Mouse (Mus musculus) forebrain, embryonic 14.5 days (tissue): Measurements from ENCODE around the gene D11Wsu47e. TPM values are rescaled to one million over a fixed set of nuclear protein-coding genes. Genes with fewer than 3 reads are reported as not detected.
A peak's percentile ranks its signal among the peaks of the same experiment; 100 is the strongest.

Experiments
- ATAC-seq: fragments of 200-750 bp; cut with Nextera tagmentation; 2 replicates; pipeline ENCODE4 v1.8.0; 2017; ENCODE audit warnings: mild to moderate bottlenecking, moderate library complexity
- DNase-seq: peaks from one replicate; pipeline ENCODE4 v3.0.0-alpha.2; 2015; ENCODE audit warnings: low spot score
- H3K27ac ChIP-seq: fragments of 300-500 bp; sonication (generic); 2 replicates; pipeline ENCODE4 v1.5.1; 2014; ENCODE audit warnings: low read depth, mild to moderate bottlenecking, control low read depth, low read length, moderate library complexity
- H3K27me3 ChIP-seq: fragments of 300-500 bp; sonication (generic); replicated peaks from 2 replicates; pipeline ENCODE4 v1.6.1; 2014; ENCODE audit warnings: low read length, control low read depth, mixed read lengths; ENCODE audit not compliant: control insufficient read depth, insufficient read depth
- H3K36me3 ChIP-seq: fragments of 300-500 bp; sonication (generic); 2 replicates; pipeline ENCODE4 v1.6.1; 2014; ENCODE audit warnings: low read length, control low read depth; ENCODE audit not compliant: control insufficient read depth, insufficient read depth
- H3K4me1 ChIP-seq: fragments of 300-500 bp; sonication (generic); 2 replicates; pipeline ENCODE4 v1.6.1; 2014; ENCODE audit warnings: antibody characterized with exemption, low read length, control low read depth; ENCODE audit not compliant: control insufficient read depth, insufficient read depth
- H3K4me2 ChIP-seq: fragments of 300-500 bp; sonication (generic); 2 replicates; pipeline ENCODE4 v1.6.1; 2014; ENCODE audit warnings: mild to moderate bottlenecking, control low read depth, low read length
- H3K4me3 ChIP-seq: fragments of 300-500 bp; sonication (generic); 2 replicates; pipeline ENCODE4 v1.5.1; 2014; ENCODE audit warnings: low read depth, low read length, control low read depth
- H3K9ac ChIP-seq: fragments of 300-500 bp; sonication (generic); 2 replicates; pipeline ENCODE4 v1.6.1; 2014; ENCODE audit warnings: mild to moderate bottlenecking, low read length, control low read depth, moderate library complexity
- H3K9me3 ChIP-seq: fragments of 300-500 bp; sonication (generic); replicated peaks from 2 replicates; pipeline ENCODE4 v1.6.1; 2016; ENCODE audit warnings: low read length, control low read depth, mixed read lengths; ENCODE audit not compliant: control insufficient read depth
- WGBS: fragments of 180-500 bp; shearing (Covaris S2); extraction: QIAGEN DNeasy Blood & Tissue Kit; methylation state at CpG from one replicate; pipeline ENCODE4 v1.1.7; 2014; 5-methylcytosine and 5-hydroxymethylcytosine counted together
- polyA plus RNA-seq: library from polyadenylated mRNA; unstranded; fragments of >200 nt; fragmentation: Nextera tagmentation; extraction: Ambion mirVana; gene quantifications from 2 replicates; pipeline ENCODE4 v1.2.1, GENCODE M21; 2014

Gene D11Wsu47e
- polyA plus RNA-seq, 1 experiment from 2014 or later, result 27.0 TPM

- no peak overlapping the region for H3K27ac ChIP-seq
- 0 out of 2 replicates have a peak, but pooled peaks cover 6% of the 10 kb centered on the region for H3K36me3 ChIP-seq
- H3K4me2 ChIP-seq, result no peak overlapping the region
- no peak for DNase-seq
- no peaks in the 10 kb centered on the region for H3K27me3 ChIP-seq
- H3K9ac ChIP-seq, result no peak overlapping the region
- 90% methylated on average over 15 of the region's 15 CpGs for WGBS
- H3K4me1 ChIP-seq, result peaks cover 15% of the 10 kb centered on the region
- no peak overlapping the region for H3K4me3 ChIP-seq
- no peak for ATAC-seq
- no peaks in the 10 kb centered on the region for H3K9me3 ChIP-seq
Observed at GRCm38 (mm10) chr11:113705966-113706652, 21.9 kb downstream of the D11Wsu47e start.

GRCm38 (mm10) chr11:113708629-113709213, 24.5 kb downstream of the D11Wsu47e start:
- no peak overlapping the region for H3K4me3 ChIP-seq
- no peaks in the 10 kb centered on the region for H3K9me3 ChIP-seq
- no peak for DNase-seq
- H3K27ac ChIP-seq, result no peak overlapping the region
- WGBS, result 50% methylated on average over 19 of the region's 19 CpGs
- ATAC-seq, result no peak
- H3K4me1 ChIP-seq, result peaks cover 15% of the 10 kb centered on the region
- no peaks in the 10 kb centered on the region for H3K27me3 ChIP-seq
- 0 out of 2 replicates have a peak, but pooled peaks cover 3% of the 10 kb centered on the region for H3K36me3 ChIP-seq
- H3K4me2 ChIP-seq, result no peak overlapping the region
- H3K9ac ChIP-seq, result no peak overlapping the region

GRCm38 (mm10) chr11:113709272-113709671, 25.1 kb downstream of the D11Wsu47e start:
- peak; percentile 9; the same call in 1 of the 2 replicates for ATAC-seq
- no peak overlapping the region for H3K9ac ChIP-seq
- H3K4me3 ChIP-seq, result no peak overlapping the region
- H3K4me1 ChIP-seq, result peaks cover 15% of the 10 kb centered on the region
- no peaks in the 10 kb centered on the region for H3K27me3 ChIP-seq
- 0 out of 2 replicates have a peak, but pooled peaks cover 3% of the 10 kb centered on the region for H3K36me3 ChIP-seq
- H3K9me3 ChIP-seq, result no peaks in the 10 kb centered on the region
- no peak for DNase-seq
- no peak overlapping the region for H3K4me2 ChIP-seq
- H3K27ac ChIP-seq, result no peak overlapping the region
- 14% methylated on average over 15 of the region's 15 CpGs for WGBS

GRCm38 (mm10) chr11:113709731-113710256, 25.6 kb downstream of the D11Wsu47e start, which contains the start of gene Cpsf4l:
TSS of gene Cpsf4l (minus strand) at chr11:113710017.
- H3K36me3 ChIP-seq, result 0 out of 2 replicates have a peak, but pooled peaks cover 3% of the 10 kb centered on the region
- ATAC-seq, result peak; percentile 56
- H3K27ac ChIP-seq, result peak within 1 kb of the TSS; percentile 70; the same call in 1 of the 2 replicates
- H3K9me3 ChIP-seq, result no peaks in the 10 kb centered on the region
- H3K4me3 ChIP-seq, result no peak within 1 kb of the TSS
- H3K4me2 ChIP-seq, result peak within 1 kb of the TSS; percentile 24; the same call in 1 of the 2 replicates
- peaks cover 15% of the 10 kb centered on the region for H3K4me1 ChIP-seq
- WGBS, result 3% methylated on average over 11 of the region's 11 CpGs
- H3K27me3 ChIP-seq, result no peaks in the 10 kb centered on the region
- DNase-seq, result peak; percentile 40
- peak within 1 kb of the TSS; percentile 55 for H3K9ac ChIP-seq

- under 1% methylated on average over 10 of the region's 10 CpGs for WGBS
- peak overlapping the region; percentile 24; the same call in 1 of the 2 replicates for H3K4me2 ChIP-seq
- peak overlapping the region; percentile 70; the same call in 1 of the 2 replicates for H3K27ac ChIP-seq
- H3K36me3 ChIP-seq, result 0 out of 2 replicates have a peak, but pooled peaks cover 3% of the 10 kb centered on the region
- H3K9me3 ChIP-seq, result no peaks in the 10 kb centered on the region
- no peak overlapping the region for H3K4me3 ChIP-seq
- peak; percentile 33 for ATAC-seq
- DNase-seq, result peak; percentile 70
- H3K27me3 ChIP-seq, result no peaks in the 10 kb centered on the region
- H3K9ac ChIP-seq, result peak overlapping the region; percentile 55
- peaks cover 15% of the 10 kb centered on the region for H3K4me1 ChIP-seq
Observed at GRCm38 (mm10) chr11:113710257-113710777, 26.1 kb downstream of the D11Wsu47e start.

GRCm38 (mm10) chr11:113711061-113711460, 26.8 kb downstream of the D11Wsu47e start:
- H3K9me3 ChIP-seq, result no peaks in the 10 kb centered on the region
- H3K9ac ChIP-seq, result no peak overlapping the region
- H3K27ac ChIP-seq, result no peak overlapping the region
- ATAC-seq (no peak), DNase-seq (no peak)
- 0 out of 2 replicates have a peak, but pooled peaks cover 3% of the 10 kb centered on the region for H3K36me3 ChIP-seq
- peaks cover 15% of the 10 kb centered on the region for H3K4me1 ChIP-seq
- H3K4me3 ChIP-seq, result no peak overlapping the region
- H3K27me3 ChIP-seq, result no peaks in the 10 kb centered on the region
- WGBS, result 62% methylated on average over 1 of the region's 1 CpGs
- no peak overlapping the region for H3K4me2 ChIP-seq

- Histone ChIP-seq H3K9me3 (no peaks in the 10 kb centered on the region), H3K36me3 (no peaks in the 10 kb centered on the region), H3K9ac (no peak overlapping the region), H3K27ac (no peak overlapping the region), H3K27me3 (no peaks in the 10 kb centered on the region), H3K4me1 (peaks cover 7% of the 10 kb centered on the region), H3K4me2 (no peak overlapping the region), H3K4me3 (no peak overlapping the region)
- WGBS, result 70% methylated on average over 7 of the region's 7 CpGs
- DNase-seq (no peak), ATAC-seq (no peak)
Observed at GRCm38 (mm10) chr11:113715078-113715674, 31.0 kb downstream of the D11Wsu47e start.

- Histone ChIP-seq H3K4me2 (no peak overlapping the region), H3K27me3 (no peaks in the 10 kb centered on the region), H3K4me3 (no peak overlapping the region), H3K9me3 (no peaks in the 10 kb centered on the region), H3K27ac (no peak overlapping the region), H3K36me3 (no peaks in the 10 kb centered on the region), H3K4me1 (no peaks in the 10 kb centered on the region), H3K9ac (no peak overlapping the region)
- ATAC-seq (no peak), DNase-seq (no peak)
- WGBS, result 87% methylated on average over 2 of the region's 2 CpGs
Observed at GRCm38 (mm10) chr11:113716132-113716531, 31.9 kb downstream of the D11Wsu47e start.
